In the genomic region with DNA sequence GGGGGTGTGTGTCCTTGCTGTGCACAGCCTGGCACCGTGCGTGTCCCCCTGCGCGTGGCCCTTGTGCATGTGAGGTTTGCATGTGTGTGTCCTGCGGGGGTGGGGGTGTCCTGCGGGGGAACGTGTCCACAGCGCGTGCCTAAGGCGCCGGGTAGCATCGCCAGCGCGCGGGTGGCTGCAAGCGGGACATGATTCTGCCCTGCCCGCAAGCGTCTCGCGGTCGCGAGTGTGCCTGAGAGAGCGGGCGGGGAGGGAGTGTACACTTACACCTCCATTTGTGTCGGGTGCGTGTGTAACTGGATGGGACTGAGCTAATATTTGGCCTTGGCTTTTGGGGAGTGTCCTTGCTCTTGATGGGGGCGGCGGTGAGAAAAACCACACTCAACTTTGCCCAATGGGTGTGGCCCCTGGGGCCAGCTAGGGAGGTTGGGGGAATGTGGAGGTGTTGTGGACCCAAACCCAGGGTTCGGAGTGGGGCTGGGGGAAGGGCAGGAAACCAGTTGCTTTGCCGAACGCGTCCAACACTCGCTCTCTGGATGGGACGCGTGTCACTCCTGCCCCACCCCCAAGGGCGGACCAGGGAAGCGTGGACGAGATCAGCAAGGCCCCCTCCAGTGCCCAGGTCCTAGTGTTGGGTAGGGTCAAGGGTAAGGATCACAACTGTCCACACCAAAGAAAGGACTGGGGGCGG, we compare ENCODE assay signal across 8 mouse cellular contexts. TPM values are rescaled to one million over a fixed set of nuclear protein-coding genes. Genes with fewer than 3 reads are reported as not detected.
DNase-seq lines count a peak whose midpoint lies in the region; ATAC-seq lines count a peak whose summit lies in the region.

No protein-coding gene starts in this region.

- H3K27ac ChIP-seq in forebrain, embryonic 11.5 days (ENCODE audit: low read depth, low read length) = peak overlapping the region; percentile 66
- peak overlapping the region; percentile 75 for H3K27ac ChIP-seq in limb, embryonic 12.5 days
- peak overlapping the region; percentile 90 for H3K27ac ChIP-seq in midbrain, embryonic 16.5 days (ENCODE audit: low read length)

- DNase-seq in heart, adult 18-20 months = peak; percentile 25 to 52
- DNase-seq in heart, adult 8-10 months (ENCODE audit: low spot score) = no peak
- peak; percentile 39 for DNase-seq in brain, adult 2 months (ENCODE audit: low read depth, low spot score)
- DNase-seq in forebrain, embryonic 11.5 days (ENCODE audit: low spot score) = peak; percentile 76
- DNase-seq in heart, postnatal 10 days = peak; percentile 60 to 75
- peak; percentile 32 to 47 for DNase-seq in urinary bladder, postnatal 36 days (ENCODE audit: low spot score in 2 of 2)

- H3K4me3 ChIP-seq in forebrain, embryonic 11.5 days (ENCODE audit: low read depth, low read length) = peak overlapping the region; percentile 61
- peak overlapping the region; percentile 84 for H3K4me3 ChIP-seq in limb, embryonic 12.5 days (replicated peaks)
- H3K4me3 ChIP-seq in midbrain, embryonic 16.5 days (ENCODE audit: low read depth, low read length) = peak overlapping the region; percentile 85

- intact Hi-C loops in heart, postnatal 10 days (cut with DNase I) = no loop called here

- peak overlapping the region; percentile 99 for H3K4me2 ChIP-seq in forebrain, embryonic 11.5 days (ENCODE audit: low read depth, low read length, severe bottlenecking)
- H3K4me2 ChIP-seq in limb, embryonic 12.5 days = peak overlapping the region; percentile 99
- peak overlapping the region; percentile 94 for H3K4me2 ChIP-seq in midbrain, embryonic 16.5 days (ENCODE audit: low read length)

- WGBS in forebrain, embryonic 11.5 days = under 1% methylated on average over 39 of the region's 39 CpGs
- WGBS in limb, embryonic 12.5 days = under 1% methylated on average over 39 of the region's 39 CpGs
- under 1% methylated on average over 39 of the region's 39 CpGs for WGBS in midbrain, embryonic 16.5 days

- peaks cover 8% of the 10 kb centered on the region for H3K4me1 ChIP-seq in forebrain, embryonic 11.5 days (replicated peaks; ENCODE audit: control insufficient read depth, insufficient read depth, low read length)
- H3K4me1 ChIP-seq in limb, embryonic 12.5 days (replicated peaks) = peaks cover 37% of the 10 kb centered on the region
- peaks cover 15% of the 10 kb centered on the region for H3K4me1 ChIP-seq in midbrain, embryonic 16.5 days (ENCODE audit: control insufficient read depth, insufficient read depth, low read length)

- no peaks in the 10 kb centered on the region for H3K36me3 ChIP-seq in forebrain, embryonic 11.5 days (ENCODE audit: control insufficient read depth, insufficient read depth, low read length)
- no peaks in the 10 kb centered on the region for H3K36me3 ChIP-seq in limb, embryonic 12.5 days
- H3K36me3 ChIP-seq in midbrain, embryonic 16.5 days (ENCODE audit: control insufficient read depth, insufficient read depth, low read length) = no peaks in the 10 kb centered on the region

- no peaks in the 10 kb centered on the region for H3K27me3 ChIP-seq in forebrain, embryonic 11.5 days (ENCODE audit: control insufficient read depth, insufficient read depth, low read length)
- H3K27me3 ChIP-seq in limb, embryonic 12.5 days = no peaks in the 10 kb centered on the region
- H3K27me3 ChIP-seq in midbrain, embryonic 16.5 days (ENCODE audit: control insufficient read depth, insufficient read depth, low read depth, low read length) = no peaks in the 10 kb centered on the region

- peaks cover 5% of the 10 kb centered on the region; the same call in 1 of the 2 replicates for H3K9me3 ChIP-seq in forebrain, embryonic 11.5 days (ENCODE audit: control insufficient read depth, low read length)
- H3K9me3 ChIP-seq in limb, embryonic 12.5 days = peaks cover 7% of the 10 kb centered on the region; the same call in 1 of the 2 replicates
- H3K9me3 ChIP-seq in midbrain, embryonic 16.5 days (replicated peaks; ENCODE audit: control insufficient read depth, low read length, poor library complexity, severe bottlenecking) = no peaks in the 10 kb centered on the region

- peak; percentile 69 for ATAC-seq in forebrain, embryonic 11.5 days (replicated peaks; ENCODE audit: low FRiP score)
- peak; percentile 71 for ATAC-seq in limb, embryonic 12.5 days (ENCODE audit: insufficient number of reproducible peaks, insufficient read depth, low FRiP score, low TSS enrichment, low read depth)
- peak; percentile 58 for ATAC-seq in midbrain, embryonic 16.5 days

- H3K9ac ChIP-seq in forebrain, embryonic 11.5 days (ENCODE audit: low read length) = peak overlapping the region; percentile 74
- H3K9ac ChIP-seq in limb, embryonic 12.5 days (replicated peaks) = peak overlapping the region; percentile 86
- H3K9ac ChIP-seq in midbrain, embryonic 16.5 days (ENCODE audit: low read depth, low read length) = peak overlapping the region; percentile 94

RNA-seq across cellular contexts. Expression of a gene that starts 0.5 kb away (rescaled TPM):
- total RNA-seq in heart, adult 18-20 months (2021) = 10 to 100 TPM; 12.3 to 13.8 TPM
- 10 to 100 TPM; 13.3 to 17.9 (median 15.7) TPM for total RNA-seq in heart, adult 8-10 months (2022)
- polyA plus RNA-seq in forebrain, embryonic 11.5 days (2014; fragmentation: Nextera tagmentation; extraction: Ambion mirVana) = 14.9 and 15.8 TPM in 2 replicates
- total RNA-seq in heart, postnatal 10 days (2021) = 10 to 100 TPM; 14.4 to 15.6 TPM
- 15.7 and 18.2 TPM in 2 replicates for polyA plus RNA-seq in limb, embryonic 12.5 days (2016; fragmentation: Nextera tagmentation; extraction: Ambion mirVana)
- 13.4 and 15.9 TPM in 2 replicates for polyA plus RNA-seq in midbrain, embryonic 16.5 days (2015; fragmentation: Nextera tagmentation; extraction: Ambion mirVana)

RNA-seq across cellular contexts. Expression of a gene that starts 39.2 kb away (rescaled TPM):
- total RNA-seq in heart, adult 18-20 months (2021) = under 1 TPM; 0.15 to 0.18 TPM
- total RNA-seq in heart, adult 8-10 months (2022) = under 1 TPM in 2 of 4 experiments, not detected in 2; 0.09 to 0.19 TPM
- 81.2 and 83.8 TPM in 2 replicates for polyA plus RNA-seq in forebrain, embryonic 11.5 days (2014; fragmentation: Nextera tagmentation; extraction: Ambion mirVana)
- total RNA-seq in heart, postnatal 10 days (2021) = under 1 TPM; 0.22 to 0.40 TPM
- polyA plus RNA-seq in limb, embryonic 12.5 days (2016; fragmentation: Nextera tagmentation; extraction: Ambion mirVana) = 6.2 and 6.4 TPM in 2 replicates
- polyA plus RNA-seq in midbrain, embryonic 16.5 days (2015; fragmentation: Nextera tagmentation; extraction: Ambion mirVana) = 8.7 and 9.1 TPM in 2 replicates
